Mouse (Mus musculus): Measurements from ENCODE around the gene Mtx3. TPM values are rescaled to one million over a fixed set of nuclear protein-coding genes. Genes with fewer than 3 reads are reported as not detected.

Mtx3 gene
- 1.3 TPM for polyA plus RNA-seq (2017; shearing (Covaris generic))

GRCm38 (mm10) chr13:92844586-92845221, at the start of gene Mtx3:
Mtx3 (plus strand) TSS chr13:92844760.

Other genes with a start within 250 kb of the Mtx3 start
- 32.2 TPM for gene Serinc5, start 233.7 kb upstream of the Mtx3 start, polyA plus RNA-seq (2017; shearing (Covaris generic))
- gene Thbs4, start 49.9 kb upstream of the Mtx3 start, polyA plus RNA-seq (2017; shearing (Covaris generic)): not detected